Mouse (Mus musculus) heart, postnatal 36 days (tissue): ENCODE data around the gene Gm43638. TPM values are rescaled to one million over a fixed set of nuclear protein-coding genes. Genes with fewer than 3 reads are reported as not detected.
"Not testable (repeated sequence)": the region's sequence is repeated elsewhere in the genome, so short reads cannot be mapped to it uniquely, and the experiment has no call there.

Experiments
- DNase-seq, 2 experiments: peaks; one replicate each; pipeline ENCODE4 v3.0.0; 2021 to 2022
- intact Hi-C: fragments of 180-260 bp; cut with DNase I; formaldehyde crosslinking; loops from one replicate; pipeline ENCODE4 v1.15.1; 2025
- total RNA-seq, 2 experiments: library from RNA; stranded (reverse); gene quantifications; 2 replicates each; pipeline ENCODE4 v1.2.3; 2021

Gene Gm43638
- total RNA-seq, result not detected

GRCm38 (mm10) chr5:87486706-87487105 lies at the start of gene Gm43638:
Gene Gm43638, minus strand, starts transcription at chr5:87486806.
- intact Hi-C loops, DNase-seq: not testable (repeated sequence)

GRCm38 (mm10) chr5:87535994-87536644 lies 49.5 kb upstream of the Gm43638 start:
- no peak for DNase-seq
- intact Hi-C loops, result no loop called here

- DNase-seq, result no peak
- intact Hi-C loops, result no loop called here
Observed at GRCm38 (mm10) chr5:87532288-87532687, 45.7 kb upstream of the Gm43638 start.

- intact Hi-C loops, DNase-seq: not testable (repeated sequence)
Observed at GRCm38 (mm10) chr5:87523561-87523960, 37.0 kb upstream of the Gm43638 start.

- no peak for DNase-seq
- intact Hi-C loops, result no loop called here
Observed at GRCm38 (mm10) chr5:87505776-87506458, 19.3 kb upstream of the Gm43638 start.

- DNase-seq, result no peak
- intact Hi-C loops, result no loop called here
Observed at GRCm38 (mm10) chr5:87502687-87503086, 16.1 kb upstream of the Gm43638 start.

- intact Hi-C loops, result no loop called here
- DNase-seq, result no peak
Observed at GRCm38 (mm10) chr5:87499341-87499740, 12.7 kb upstream of the Gm43638 start.

- intact Hi-C loops, result no loop called here
- no peak for DNase-seq
Observed at GRCm38 (mm10) chr5:87498936-87499335, 12.3 kb upstream of the Gm43638 start.

- intact Hi-C loops, result no loop called here
- DNase-seq, result no peak
Observed at GRCm38 (mm10) chr5:87490771-87491170, 4.2 kb upstream of the Gm43638 start, which contains the start of gene Ugt2a1. Gene Ugt2a1, minus strand, starts transcription at chr5:87490871.

- intact Hi-C loops, result no loop called here
- no peak for DNase-seq
Observed at GRCm38 (mm10) chr5:87482160-87482559, 4.4 kb downstream of the Gm43638 start, which contains the start of gene Ugt2a2. Gene Ugt2a2, minus strand, starts transcription at chr5:87482260.

- intact Hi-C loops, result no loop called here
- DNase-seq, result no peak
Observed at GRCm38 (mm10) chr5:87458810-87459209, 27.8 kb downstream of the Gm43638 start.

- DNase-seq, result no peak
- intact Hi-C loops, result no loop called here
Observed at GRCm38 (mm10) chr5:87457701-87458100, 28.9 kb downstream of the Gm43638 start.

- no peak for DNase-seq
- intact Hi-C loops, result no loop called here
Observed at GRCm38 (mm10) chr5:87456216-87456850, 30.3 kb downstream of the Gm43638 start.

- intact Hi-C loops, result no loop called here
- no peak for DNase-seq
Observed at GRCm38 (mm10) chr5:87455519-87455918, 31.1 kb downstream of the Gm43638 start.

GRCm38 (mm10) chr5:87452514-87452913 lies 34.1 kb downstream of the Gm43638 start:
- DNase-seq, intact Hi-C loops: not testable (repeated sequence)

- intact Hi-C loops, result no loop called here
- no peak for DNase-seq
Observed at GRCm38 (mm10) chr5:87436264-87436663, 50.3 kb downstream of the Gm43638 start.

GRCm38 (mm10) chr5:87425676-87426075 lies 60.9 kb downstream of the Gm43638 start:
- no peak for DNase-seq
- intact Hi-C loops, result no loop called here

GRCm38 (mm10) chr5:87424041-87424440 lies 62.6 kb downstream of the Gm43638 start, which contains the start of gene Ugt2b38:
Gene Ugt2b38, minus strand, starts transcription at chr5:87424203.
- intact Hi-C loops, DNase-seq: not testable (repeated sequence)
